Mouse (Mus musculus): ENCODE measurements at regions not wholly inside any gene's neighbourhood (a gene's known extent, or its start where the extent isn't known, plus 50 kb on each side); places are given as distances from the start of the nearest gene placed in this dataset.

DNA sequence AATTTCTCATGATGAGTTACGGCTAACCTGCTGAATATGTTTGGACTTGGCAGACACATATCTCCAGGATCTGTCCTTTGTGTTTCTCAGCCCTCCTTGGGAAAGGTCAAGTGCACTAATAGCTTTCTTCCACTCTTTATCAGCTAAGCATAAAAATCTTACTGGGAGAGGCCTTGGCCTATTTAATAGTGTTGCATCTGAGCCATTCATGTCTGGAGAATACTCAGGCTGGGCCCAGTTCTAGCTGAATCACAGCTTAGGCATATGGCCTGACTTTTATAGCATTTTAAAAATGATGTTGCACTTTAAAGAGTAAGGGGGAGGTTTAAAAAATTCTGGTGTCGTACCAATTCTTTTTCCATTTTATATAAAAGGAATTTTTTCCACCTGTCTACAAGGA, 166.4 kb upstream of the Tas2r134 start:
- no peak overlapping the region for H3K4me3 ChIP-seq (ENCODE audit: low read depth, low read length)
- no peak overlapping the region for H3K9ac ChIP-seq (ENCODE audit: low read length)
- no peaks in the 10 kb centered on the region for H3K27me3 ChIP-seq (ENCODE audit: control insufficient read depth, insufficient read depth, low read length)
- no peak overlapping the region for H3K27ac ChIP-seq (ENCODE audit: low read depth, low read length)
- WGBS, result 77% methylated on average over 2 of the region's 2 CpGs
- no peak overlapping the region for H3K4me2 ChIP-seq
- no peaks in the 10 kb centered on the region for H3K36me3 ChIP-seq (ENCODE audit: control insufficient read depth, insufficient read depth, low read length)
- DNase-seq (ENCODE audit: low spot score, missing footprints) (no peak), ATAC-seq (ENCODE audit: low FRiP score) (no peak)
- H3K9me3 ChIP-seq (ENCODE audit: control insufficient read depth, low read length), result no peaks in the 10 kb centered on the region
- no peaks in the 10 kb centered on the region for H3K4me1 ChIP-seq (ENCODE audit: control insufficient read depth, insufficient read depth, low read length)

DNA sequence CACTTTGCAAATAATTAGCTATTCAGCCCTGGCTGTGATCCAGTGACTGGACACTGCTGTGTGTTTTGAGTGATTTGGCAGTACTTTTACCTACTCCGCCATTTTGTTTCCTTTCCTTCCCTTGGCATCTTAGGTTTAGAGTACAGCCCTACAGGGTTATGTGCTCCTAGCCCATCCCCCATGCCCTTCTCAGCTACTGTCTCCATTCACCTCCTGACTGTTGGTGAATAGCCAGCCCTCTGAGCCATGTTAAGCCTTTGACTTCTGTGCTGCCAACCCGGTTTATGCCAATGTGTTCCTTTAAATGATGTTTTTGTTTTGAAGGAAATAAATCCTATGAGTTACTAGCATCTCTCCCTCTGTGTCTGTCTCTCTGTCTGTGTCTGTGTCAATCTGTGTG, 167.8 kb upstream of the Tas2r134 start:
- H3K27me3 ChIP-seq (ENCODE audit: control insufficient read depth, insufficient read depth, low read length), result no peaks in the 10 kb centered on the region
- DNase-seq (ENCODE audit: low spot score, missing footprints) (no peak), ATAC-seq (ENCODE audit: low FRiP score) (no peak)
- H3K4me3 ChIP-seq (ENCODE audit: low read depth, low read length), result no peak overlapping the region
- no peak overlapping the region for H3K9ac ChIP-seq (ENCODE audit: low read length)
- no peak overlapping the region for H3K4me2 ChIP-seq
- no peaks in the 10 kb centered on the region for H3K4me1 ChIP-seq (ENCODE audit: control insufficient read depth, insufficient read depth, low read length)
- no peaks in the 10 kb centered on the region for H3K36me3 ChIP-seq (ENCODE audit: control insufficient read depth, insufficient read depth, low read length)
- no peaks in the 10 kb centered on the region for H3K9me3 ChIP-seq (ENCODE audit: control insufficient read depth, low read length)
- H3K27ac ChIP-seq (ENCODE audit: low read depth, low read length), result no peak overlapping the region
- 88% methylated on average over 2 of the region's 2 CpGs for WGBS

DNA sequence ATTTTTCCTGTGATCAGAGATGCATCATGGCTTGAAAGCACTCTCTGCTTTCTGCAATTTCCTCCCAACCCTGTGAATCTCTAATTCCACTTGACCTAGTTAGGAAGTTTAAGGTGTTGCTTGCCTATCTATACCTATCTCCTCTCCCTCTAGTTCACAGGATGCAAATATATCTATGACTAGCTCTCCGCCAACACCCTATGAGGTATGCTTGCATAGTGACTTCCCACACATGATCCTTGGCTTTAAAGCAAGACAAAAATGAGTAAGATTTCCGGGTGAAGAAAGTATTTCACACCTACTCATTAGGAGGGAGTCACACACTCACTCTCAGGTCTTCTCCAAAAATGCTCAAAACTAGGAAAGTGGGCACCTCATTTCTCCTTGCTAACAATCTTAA, 169.6 kb upstream of the Tas2r134 start:
- H3K9me3 ChIP-seq (ENCODE audit: control insufficient read depth, low read length), result no peaks in the 10 kb centered on the region
- no peak for ATAC-seq (ENCODE audit: low FRiP score)
- DNase-seq (ENCODE audit: low spot score, missing footprints), result no peak
- 90% methylated on average over 2 of the region's 2 CpGs for WGBS
- H3K27ac ChIP-seq (ENCODE audit: low read depth, low read length), result no peak overlapping the region
- H3K4me2 ChIP-seq, result no peak overlapping the region
- no peak overlapping the region for H3K9ac ChIP-seq (ENCODE audit: low read length)
- H3K4me3 ChIP-seq (ENCODE audit: low read depth, low read length), result no peak overlapping the region
- H3K36me3 ChIP-seq (ENCODE audit: control insufficient read depth, insufficient read depth, low read length), result no peaks in the 10 kb centered on the region
- no peaks in the 10 kb centered on the region for H3K27me3 ChIP-seq (ENCODE audit: control insufficient read depth, insufficient read depth, low read length)
- no peaks in the 10 kb centered on the region for H3K4me1 ChIP-seq (ENCODE audit: control insufficient read depth, insufficient read depth, low read length)

DNA sequence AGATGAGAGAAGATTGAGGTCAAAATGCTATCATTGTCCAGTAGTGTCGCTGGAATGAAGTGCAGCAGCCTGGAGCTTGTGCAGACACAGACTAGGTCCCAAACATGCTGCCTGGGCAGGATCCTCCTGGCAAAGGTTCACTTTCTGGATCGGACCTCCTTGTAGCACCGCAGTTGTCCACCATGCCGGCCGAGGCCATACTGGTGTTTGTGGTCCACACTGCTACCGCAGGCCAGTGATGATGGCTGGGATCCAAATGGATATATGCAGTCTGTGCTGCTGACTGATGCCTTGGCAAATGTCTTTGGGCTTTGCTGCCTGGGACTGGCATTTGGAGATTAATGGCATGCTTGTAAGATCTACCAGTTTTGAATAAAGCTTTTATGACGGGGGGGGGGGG, 174.5 kb upstream of the Tas2r134 start:
- H3K4me1 ChIP-seq (ENCODE audit: control insufficient read depth, insufficient read depth, low read length), result no peaks in the 10 kb centered on the region
- H3K4me2 ChIP-seq, result no peak overlapping the region
- DNase-seq (ENCODE audit: low spot score, missing footprints), result no peak
- no peak for ATAC-seq (ENCODE audit: low FRiP score)
- H3K9me3 ChIP-seq (ENCODE audit: control insufficient read depth, low read length), result no peaks in the 10 kb centered on the region
- H3K4me3 ChIP-seq (ENCODE audit: low read depth, low read length), result no peak overlapping the region
- H3K36me3 ChIP-seq (ENCODE audit: control insufficient read depth, insufficient read depth, low read length), result no peaks in the 10 kb centered on the region
- no peak overlapping the region for H3K27ac ChIP-seq (ENCODE audit: low read depth, low read length)
- WGBS, result 89% methylated on average over 7 of the region's 7 CpGs
- H3K27me3 ChIP-seq (ENCODE audit: control insufficient read depth, insufficient read depth, low read length), result no peaks in the 10 kb centered on the region
- no peak overlapping the region for H3K9ac ChIP-seq (ENCODE audit: low read length)

DNA sequence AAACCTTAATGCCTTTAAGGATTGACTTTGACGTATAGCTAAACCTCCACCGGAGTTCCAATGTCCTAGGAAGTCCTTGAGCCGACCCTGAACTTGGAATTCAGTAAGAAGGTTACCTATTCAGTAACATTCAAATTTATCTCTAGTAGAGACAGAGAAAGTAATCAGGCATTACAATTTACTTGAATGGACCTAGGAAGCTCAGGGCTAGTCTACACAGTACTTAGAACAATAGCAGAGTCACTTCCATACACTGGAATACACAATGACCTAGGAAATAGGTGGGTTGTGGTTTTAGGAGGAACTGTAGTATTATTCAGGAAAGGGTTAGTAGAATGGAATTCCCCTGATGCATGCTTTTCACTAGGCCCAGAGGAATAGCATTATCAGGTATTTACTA, 179.2 kb upstream of the Tas2r134 start:
- no peak overlapping the region for H3K9ac ChIP-seq (ENCODE audit: low read length)
- H3K27me3 ChIP-seq (ENCODE audit: control insufficient read depth, insufficient read depth, low read length), result no peaks in the 10 kb centered on the region
- H3K9me3 ChIP-seq (ENCODE audit: control insufficient read depth, low read length), result no peaks in the 10 kb centered on the region
- no peaks in the 10 kb centered on the region for H3K36me3 ChIP-seq (ENCODE audit: control insufficient read depth, insufficient read depth, low read length)
- no peak overlapping the region for H3K4me3 ChIP-seq (ENCODE audit: low read depth, low read length)
- WGBS, result 91% methylated on average over 3 of the region's 3 CpGs
- peaks cover 10% of the 10 kb centered on the region for H3K4me1 ChIP-seq (ENCODE audit: control insufficient read depth, insufficient read depth, low read length)
- no peak overlapping the region for H3K27ac ChIP-seq (ENCODE audit: low read depth, low read length)
- ATAC-seq (ENCODE audit: low FRiP score) (no peak), DNase-seq (ENCODE audit: low spot score, missing footprints) (no peak)
- H3K4me2 ChIP-seq, result no peak overlapping the region

DNA sequence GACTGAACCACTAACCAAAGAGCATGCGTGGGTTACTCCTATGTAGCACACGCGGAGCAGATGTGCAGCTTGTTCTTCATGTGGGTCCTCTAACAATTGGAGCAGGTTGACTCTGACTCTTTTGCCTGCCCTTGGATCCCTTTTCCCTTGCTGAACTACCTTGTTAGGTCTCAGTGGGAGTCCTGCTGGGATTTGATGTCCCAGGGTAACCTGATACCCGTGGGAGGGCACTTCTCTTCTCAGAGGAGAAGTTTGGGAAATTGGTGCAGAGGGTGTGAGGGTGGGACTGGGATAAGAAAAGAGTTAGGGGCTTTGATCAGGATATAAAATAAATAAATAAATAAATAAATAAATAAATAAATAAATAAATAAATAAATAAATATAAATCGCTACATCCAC, 179.7 kb upstream of the Tas2r134 start:
- DNase-seq (ENCODE audit: low spot score, missing footprints) (no peak), ATAC-seq (ENCODE audit: low FRiP score) (no peak)
- Histone ChIP-seq H3K27me3 (ENCODE audit: control insufficient read depth, insufficient read depth, low read length) (no peaks in the 10 kb centered on the region), H3K9ac (ENCODE audit: low read length) (no peak overlapping the region), H3K9me3 (ENCODE audit: control insufficient read depth, low read length) (no peaks in the 10 kb centered on the region), H3K4me3 (ENCODE audit: low read depth, low read length) (no peak overlapping the region), H3K4me1 (ENCODE audit: control insufficient read depth, insufficient read depth, low read length) (peaks cover 10% of the 10 kb centered on the region), H3K4me2 (no peak overlapping the region), H3K36me3 (ENCODE audit: control insufficient read depth, insufficient read depth, low read length) (no peaks in the 10 kb centered on the region), H3K27ac (ENCODE audit: low read depth, low read length) (no peak overlapping the region)
- 92% methylated on average over 5 of the region's 5 CpGs for WGBS

DNA sequence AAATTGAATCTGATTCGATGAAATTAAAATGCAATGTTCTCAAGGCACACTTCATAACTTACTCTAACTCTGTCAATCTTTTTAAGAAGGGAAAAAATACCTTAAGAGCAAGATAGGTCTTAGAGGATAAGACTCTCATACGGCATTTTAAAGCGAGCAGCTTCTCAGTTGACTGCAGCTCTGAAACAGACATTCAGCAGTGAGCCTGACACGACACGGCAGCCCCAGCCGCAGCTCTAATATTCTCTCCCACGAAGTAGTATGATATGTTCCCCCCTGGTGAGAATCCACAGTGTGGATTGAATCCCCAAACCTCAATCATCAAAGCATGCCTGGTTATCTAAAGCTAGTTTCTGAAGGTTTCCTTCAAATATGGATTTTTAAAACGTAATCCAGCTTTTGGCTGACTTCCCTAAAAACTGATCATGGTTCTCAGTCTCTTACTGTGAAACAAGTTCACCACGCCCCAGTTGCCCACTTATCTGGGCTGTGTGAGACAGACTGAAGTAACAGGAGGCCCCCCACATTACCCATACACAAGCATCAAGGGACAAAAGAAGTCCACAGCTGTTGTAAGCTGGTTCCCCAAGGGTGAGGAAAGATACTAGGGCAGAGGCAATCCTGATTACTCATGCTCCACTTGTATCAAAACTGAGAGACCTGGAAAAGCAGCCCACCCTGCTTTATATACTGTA, 182.8 kb upstream of the Tas2r134 start:
- no peak for DNase-seq (ENCODE audit: low spot score, missing footprints)
- WGBS, result 50% methylated on average over 9 of the region's 9 CpGs
- no peak for ATAC-seq (ENCODE audit: low FRiP score)

DNA sequence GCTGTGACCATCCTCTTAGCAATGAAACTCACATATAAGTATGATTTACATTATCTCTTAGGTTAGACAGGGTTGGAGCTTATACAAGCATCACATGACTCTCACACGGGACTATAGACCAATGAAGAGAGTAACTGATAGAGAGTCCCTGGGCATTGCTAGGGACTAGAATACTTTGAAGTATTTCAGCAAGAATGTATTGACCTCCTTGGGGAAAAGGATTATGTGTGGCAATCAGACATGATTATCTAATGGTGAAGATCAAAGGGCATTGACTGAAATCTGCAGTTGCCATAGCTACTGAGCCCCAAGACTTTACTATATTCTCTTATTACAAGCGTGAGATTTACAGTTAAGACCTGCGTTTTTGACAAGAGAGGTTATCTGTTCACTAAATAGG, 183.4 kb upstream of the Tas2r134 start:
- no peaks in the 10 kb centered on the region for H3K27me3 ChIP-seq (ENCODE audit: control insufficient read depth, insufficient read depth, low read length)
- WGBS, result 17% methylated on average over 3 of the region's 3 CpGs

More for the DNA sequence above, 182.8 kb upstream of the Tas2r134 start:
- Histone ChIP-seq H3K9me3 (ENCODE audit: control insufficient read depth, low read length) (no peaks in the 10 kb centered on the region), H3K36me3 (ENCODE audit: control insufficient read depth, insufficient read depth, low read length) (no peaks in the 10 kb centered on the region), H3K27me3 (ENCODE audit: control insufficient read depth, insufficient read depth, low read length) (no peaks in the 10 kb centered on the region), H3K27ac (ENCODE audit: low read depth, low read length) (no peak overlapping the region; the same call in 1 of the 2 replicates), H3K9ac (ENCODE audit: low read length) (no peak overlapping the region), H3K4me2 (no peak overlapping the region), H3K4me1 (ENCODE audit: control insufficient read depth, insufficient read depth, low read length) (peaks cover 10% of the 10 kb centered on the region), H3K4me3 (ENCODE audit: low read depth, low read length) (no peak overlapping the region)

DNA sequence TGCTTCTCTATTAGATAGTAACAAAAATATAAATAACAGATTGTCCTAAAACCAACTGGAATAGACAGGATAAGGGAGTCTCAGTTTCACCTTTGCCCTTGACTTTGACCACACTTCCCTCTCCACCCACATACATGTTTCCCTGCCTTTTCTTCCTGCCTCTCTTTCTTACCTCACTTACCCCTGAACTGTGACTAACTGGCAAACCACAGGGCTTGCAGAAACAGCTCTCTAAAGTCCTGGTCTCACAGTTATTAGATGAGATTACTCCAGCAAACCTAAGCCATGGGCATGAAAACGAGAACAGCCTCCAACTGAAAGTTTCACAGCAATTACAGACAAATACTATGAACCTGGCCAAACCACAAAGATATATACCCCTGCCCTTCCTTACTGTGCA, 188.3 kb upstream of the Tas2r134 start:
- no peak overlapping the region for H3K9ac ChIP-seq (ENCODE audit: low read length)
- H3K36me3 ChIP-seq (ENCODE audit: control insufficient read depth, insufficient read depth, low read length), result no peaks in the 10 kb centered on the region
- no peak overlapping the region for H3K4me3 ChIP-seq (ENCODE audit: low read depth, low read length)
- no peak for ATAC-seq (ENCODE audit: low FRiP score)
- 74% methylated on average over 1 of the region's 1 CpGs for WGBS
- H3K4me2 ChIP-seq, result no peak overlapping the region
- H3K9me3 ChIP-seq (ENCODE audit: control insufficient read depth, low read length), result no peaks in the 10 kb centered on the region
- H3K27me3 ChIP-seq (ENCODE audit: control insufficient read depth, insufficient read depth, low read length), result no peaks in the 10 kb centered on the region
- H3K27ac ChIP-seq (ENCODE audit: low read depth, low read length), result no peak overlapping the region
- peaks cover 3% of the 10 kb centered on the region for H3K4me1 ChIP-seq (ENCODE audit: control insufficient read depth, insufficient read depth, low read length)
- no peak for DNase-seq (ENCODE audit: low spot score, missing footprints)

More for the DNA sequence above, 183.4 kb upstream of the Tas2r134 start:
- ATAC-seq (ENCODE audit: low FRiP score) (peak; percentile 71), DNase-seq (ENCODE audit: low spot score, missing footprints) (no peak)
- no peaks in the 10 kb centered on the region for H3K36me3 ChIP-seq (ENCODE audit: control insufficient read depth, insufficient read depth, low read length)
- no peak overlapping the region for H3K9ac ChIP-seq (ENCODE audit: low read length)
- no peak overlapping the region for H3K4me3 ChIP-seq (ENCODE audit: low read depth, low read length)
- no peak overlapping the region; the same call in 1 of the 2 replicates for H3K27ac ChIP-seq (ENCODE audit: low read depth, low read length)
- no peaks in the 10 kb centered on the region for H3K9me3 ChIP-seq (ENCODE audit: control insufficient read depth, low read length)
- no peak overlapping the region for H3K4me2 ChIP-seq
- H3K4me1 ChIP-seq (ENCODE audit: control insufficient read depth, insufficient read depth, low read length), result peaks cover 10% of the 10 kb centered on the region
